Mouse (Mus musculus): Measurements from ENCODE around the gene Cpeb4.
"Not testable (repeated sequence)": the region's sequence is repeated elsewhere in the genome, so short reads cannot be mapped to it uniquely, and the experiment has no call there.

The Cpeb4 gene

GRCm38 (mm10) chr11:31974826-31975225 is 102.8 kb downstream of the Cpeb4 start:
- DNase-seq (ENCODE audit: low read depth) = no peak

GRCm38 (mm10) chr11:31975678-31976077 is 103.7 kb downstream of the Cpeb4 start:
- DNase-seq (ENCODE audit: low read depth) = peak; percentile 5

GRCm38 (mm10) chr11:31976137-31976536 is 104.1 kb downstream of the Cpeb4 start:
- no peak for DNase-seq (ENCODE audit: low read depth)

DNA sequence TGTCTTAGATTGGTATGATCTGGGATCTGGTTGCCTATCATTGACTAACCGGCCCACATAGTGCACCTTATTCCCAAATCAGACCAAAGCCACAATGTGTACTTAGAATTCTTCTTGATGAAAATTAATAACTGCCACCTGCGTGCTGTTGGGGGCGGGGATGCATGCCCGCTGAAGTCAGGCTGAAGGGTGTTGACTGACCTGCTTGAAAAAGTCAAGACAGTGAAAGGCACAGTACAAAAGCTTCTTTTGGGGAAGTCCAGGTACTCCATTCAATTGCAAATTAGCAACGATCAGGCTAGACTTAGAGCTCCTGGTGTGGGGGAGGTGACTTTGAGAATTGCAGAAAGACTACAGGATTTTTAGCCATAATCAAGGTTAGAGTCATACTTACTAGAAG is 108.1 kb downstream of the Cpeb4 start:
- not testable (repeated sequence) for DNase-seq (ENCODE audit: low read depth)

DNA sequence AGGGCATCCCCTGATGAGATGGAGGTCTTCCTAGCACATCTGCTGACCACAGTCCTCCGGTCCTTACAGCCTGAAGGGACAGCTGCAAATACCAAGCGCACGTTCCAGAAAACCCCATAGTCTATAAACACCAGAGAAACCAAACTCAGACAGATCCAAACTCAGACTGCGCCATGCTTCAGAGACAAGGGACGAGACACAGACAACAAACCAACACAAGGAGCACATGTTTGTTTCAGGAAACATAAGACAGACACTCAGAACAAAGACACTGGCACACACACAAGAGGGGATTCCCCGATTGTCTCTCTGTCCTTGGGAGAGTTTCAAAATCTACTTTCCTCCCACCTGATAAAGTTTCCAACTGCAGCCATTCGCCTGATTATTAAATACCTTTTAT is 109.8 kb downstream of the Cpeb4 start:
- no peak for DNase-seq (ENCODE audit: low read depth)

DNA sequence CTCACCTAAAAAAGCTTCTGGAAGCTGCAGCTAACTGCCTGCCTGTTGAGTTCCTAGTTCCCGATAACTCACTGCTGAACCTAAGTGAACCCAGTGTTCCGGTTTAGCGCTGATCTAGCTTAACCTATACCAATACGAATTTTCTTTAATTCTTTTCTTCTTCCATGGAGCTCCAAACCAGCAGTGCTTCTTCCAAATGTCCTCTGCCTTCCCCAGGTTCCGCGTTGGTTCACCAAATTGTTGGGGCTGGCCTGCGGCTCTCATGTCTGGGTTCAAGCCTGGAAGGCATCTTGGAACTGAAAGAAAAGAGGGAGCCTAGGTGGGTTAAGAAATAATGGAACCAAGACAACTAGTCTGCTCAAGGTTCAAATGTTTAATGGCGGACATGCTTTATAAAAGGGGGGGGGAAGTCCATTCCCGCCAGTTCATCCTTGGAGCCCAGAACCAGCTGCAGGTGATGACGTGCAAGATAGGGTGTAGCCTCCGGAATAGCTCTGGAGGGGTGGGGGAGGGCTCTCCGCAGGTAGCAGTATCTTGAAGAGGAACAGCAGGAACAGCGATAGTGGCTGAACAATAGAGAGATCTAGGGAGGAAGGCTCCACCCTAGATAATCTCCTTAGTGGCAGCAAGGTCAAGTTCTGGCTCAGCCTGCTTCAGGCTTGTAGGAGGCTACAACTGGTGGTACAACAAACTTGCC is 110.4 kb downstream of the Cpeb4 start:
- DNase-seq (ENCODE audit: low read depth) = not testable (repeated sequence)

DNA sequence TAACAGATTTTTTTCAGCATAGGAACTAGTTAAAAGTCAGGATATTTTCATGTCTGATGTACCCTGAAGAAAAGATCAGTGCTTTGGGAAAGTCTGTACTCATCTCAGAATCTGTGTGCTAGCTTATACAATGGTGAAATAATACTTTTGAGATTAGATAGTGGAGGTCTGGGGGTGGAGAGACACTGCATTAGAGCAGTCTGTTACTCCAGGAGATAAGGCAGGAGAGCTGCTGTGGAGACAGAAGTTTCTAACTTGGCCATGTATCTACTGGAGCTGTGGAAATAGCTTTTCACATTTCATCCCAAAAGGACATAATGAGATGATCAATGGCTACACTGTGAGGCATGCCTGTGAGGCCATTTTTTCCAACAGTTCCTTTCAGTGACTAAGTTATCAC is 111.2 kb downstream of the Cpeb4 start:
- DNase-seq (ENCODE audit: low read depth) = no peak

DNA sequence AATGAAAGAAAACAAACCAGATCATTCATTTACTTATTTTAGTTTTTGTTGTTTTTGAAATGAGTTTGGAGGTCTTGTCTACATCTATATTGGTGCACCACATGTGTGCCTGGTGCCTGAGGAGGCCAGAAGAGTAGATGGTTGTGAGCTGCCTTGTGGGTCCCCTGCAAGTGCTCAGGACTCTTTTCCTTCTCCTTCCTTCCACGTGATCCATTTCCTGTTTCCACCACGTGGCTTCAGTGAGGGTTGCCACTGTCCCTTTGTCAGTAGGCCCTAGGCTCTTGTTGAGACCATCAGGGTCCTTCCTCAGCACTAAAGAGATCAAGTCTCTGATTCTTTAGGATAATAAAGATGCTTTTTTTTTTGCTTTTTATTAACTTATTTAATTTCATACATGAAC is 112.8 kb downstream of the Cpeb4 start:
- no peak for DNase-seq (ENCODE audit: low read depth)
